Mouse (Mus musculus) naive thymus-derived CD4-positive, alpha-beta T cell, adult 2 months (primary cell): Measurements from ENCODE around the gene Aqp3.

Experiments
- DNase-seq: peaks from one replicate; pipeline ENCODE4 v3.0.0-alpha.2; 2011; ENCODE audit warnings: low read depth

Aqp3 gene

GRCm38 (mm10) chr4:41097871-41098576, at the start of gene Aqp3:
Gene Aqp3 (minus strand): TSS chr4:41098183.
- DNase-seq = peak; percentile 58

GRCm38 (mm10) chr4:41142601-41143000, 44.6 kb upstream of the Aqp3 start:
- DNase-seq = no peak

GRCm38 (mm10) chr4:41140174-41140875, 42.3 kb upstream of the Aqp3 start:
- DNase-seq = no peak

- DNase-seq = no peak
These were observed 38.8 kb upstream of the Aqp3 start for GRCm38 (mm10) chr4:41136811-41137210.

GRCm38 (mm10) chr4:41136454-41136805, 38.4 kb upstream of the Aqp3 start:
- no peak for DNase-seq

GRCm38 (mm10) chr4:41135711-41136453, 37.9 kb upstream of the Aqp3 start, which contains the start of gene Ube2r2:
Gene Ube2r2 (plus strand): TSS chr4:41135743.
- peak; percentile 73 for DNase-seq

GRCm38 (mm10) chr4:41134935-41135710, 37.1 kb upstream of the Aqp3 start:
- peak; percentile 87 for DNase-seq

- DNase-seq = no peak
These were observed 35.7 kb upstream of the Aqp3 start for GRCm38 (mm10) chr4:41133529-41134291.

GRCm38 (mm10) chr4:41132471-41132870, 34.5 kb upstream of the Aqp3 start:
- DNase-seq = no peak

- DNase-seq = no peak
These were observed 31.9 kb upstream of the Aqp3 start for GRCm38 (mm10) chr4:41129836-41130235.

GRCm38 (mm10) chr4:41129406-41129805, 31.4 kb upstream of the Aqp3 start:
- DNase-seq = peak; percentile 88

GRCm38 (mm10) chr4:41124180-41124951, 26.4 kb upstream of the Aqp3 start, which contains the start of gene Nol6:
Gene Nol6 (minus strand): TSS chr4:41124455.
- DNase-seq = peak; percentile 98

GRCm38 (mm10) chr4:41118706-41119292, 20.8 kb upstream of the Aqp3 start:
- DNase-seq = peak; percentile 77

GRCm38 (mm10) chr4:41116817-41117216, 18.8 kb upstream of the Aqp3 start:
- DNase-seq = no peak

GRCm38 (mm10) chr4:41115793-41116192, 17.8 kb upstream of the Aqp3 start:
- DNase-seq = no peak

GRCm38 (mm10) chr4:41115074-41115473, 17.1 kb upstream of the Aqp3 start:
- DNase-seq = no peak

- no peak for DNase-seq
These were observed 16.5 kb upstream of the Aqp3 start for GRCm38 (mm10) chr4:41114358-41115070.

- no peak for DNase-seq
These were observed 10.9 kb upstream of the Aqp3 start for GRCm38 (mm10) chr4:41108717-41109425.

- DNase-seq = no peak
These were observed 9.5 kb upstream of the Aqp3 start for GRCm38 (mm10) chr4:41107440-41107839.
